Mouse (Mus musculus): ENCODE data around the gene Cbx8.

DNA sequence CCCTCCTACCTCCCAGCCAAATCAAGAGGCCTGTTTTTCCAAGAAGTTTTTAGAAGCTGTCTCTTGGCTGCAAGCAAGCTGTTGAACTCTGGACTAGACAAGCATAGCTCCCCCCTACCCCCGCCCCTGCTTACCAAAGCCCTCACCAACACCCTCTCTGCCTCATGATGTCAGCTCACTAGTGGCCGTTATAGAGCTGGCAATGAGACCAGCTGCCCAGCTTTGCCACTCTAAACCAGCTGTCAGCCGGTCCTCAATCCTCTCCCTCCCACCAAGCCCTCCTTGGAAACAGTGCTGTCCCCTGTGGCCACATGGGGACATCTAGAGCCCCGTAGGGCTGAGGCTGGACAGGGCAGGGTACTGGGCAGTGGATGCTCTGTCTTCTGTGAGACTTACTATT is 45.3 kb downstream of the Cbx8 start:
- no peak for TF ChIP-seq POLR2A (IDR thresholded peaks at IDR 0.05; ENCODE audit: borderline replicate concordance, low read depth, low read length)
- no peak for TF ChIP-seq CTCF (IDR thresholded peaks at IDR 0.05; ENCODE audit: low read depth, low read length)

Measured in bone marrow macrophage, adult 2 months (primary cell).